Mouse (Mus musculus) neutrophil, adult 5-6 weeks (primary cell): ENCODE measurements at regions not wholly inside any gene's neighbourhood (a gene's known extent, or its start where the extent isn't known, plus 50 kb on each side); places are given as distances from the start of the nearest gene placed in this dataset.

Source experiments
- ATAC-seq: fragments of 151-379, 151-347 bp; 2 replicates; pipeline ENCODE4 v1.8.0; 2017; ENCODE audit warnings: mild to moderate bottlenecking, moderate TSS enrichment; ENCODE audit not compliant: insufficient number of reproducible peaks, poor library complexity, low FRiP score, severe bottlenecking; ENCODE audit errors: extremely low read depth

DNA sequence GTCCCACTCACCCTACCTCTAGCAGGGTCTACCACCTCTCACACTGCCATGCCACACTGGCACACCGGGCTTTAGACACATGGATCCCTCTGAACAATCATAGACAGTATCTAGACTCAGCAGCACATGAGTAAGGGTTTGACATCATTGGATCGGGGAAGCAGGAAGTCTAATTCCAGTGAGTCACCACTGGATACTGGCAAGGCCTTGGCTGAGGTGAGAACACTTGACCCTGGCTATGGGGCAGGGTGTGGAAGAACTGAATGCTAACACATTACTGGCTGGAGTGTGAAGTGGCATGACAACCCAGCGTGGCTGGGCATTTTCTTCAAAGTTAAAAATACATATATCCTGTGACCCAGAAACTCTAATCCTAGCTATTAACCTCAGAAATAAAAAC lies 114.4 kb downstream of the H2afy start:
- ATAC-seq = no peak

DNA sequence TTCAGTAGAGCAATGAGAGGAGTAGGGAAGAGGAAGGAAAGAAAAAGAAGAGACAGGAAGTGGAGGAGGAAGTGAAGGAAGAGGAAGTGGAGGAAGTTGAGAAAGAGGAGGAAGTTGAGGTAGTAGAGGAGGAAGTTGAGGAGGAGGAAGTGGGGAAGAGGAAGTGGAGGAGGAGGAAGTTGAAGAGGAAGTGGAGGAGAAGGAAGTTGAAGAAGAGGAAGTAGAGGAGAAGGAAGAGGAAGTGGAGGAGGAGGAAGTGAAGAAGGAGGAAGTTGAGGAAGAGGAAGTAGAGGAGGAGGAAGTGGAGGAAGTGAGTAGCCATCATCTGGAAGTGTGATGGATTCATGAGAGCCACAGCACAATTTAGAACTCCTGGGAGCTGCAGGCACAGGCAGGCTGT lies 122.2 kb downstream of the H2afy start:
- peak; percentile 78 for ATAC-seq

DNA sequence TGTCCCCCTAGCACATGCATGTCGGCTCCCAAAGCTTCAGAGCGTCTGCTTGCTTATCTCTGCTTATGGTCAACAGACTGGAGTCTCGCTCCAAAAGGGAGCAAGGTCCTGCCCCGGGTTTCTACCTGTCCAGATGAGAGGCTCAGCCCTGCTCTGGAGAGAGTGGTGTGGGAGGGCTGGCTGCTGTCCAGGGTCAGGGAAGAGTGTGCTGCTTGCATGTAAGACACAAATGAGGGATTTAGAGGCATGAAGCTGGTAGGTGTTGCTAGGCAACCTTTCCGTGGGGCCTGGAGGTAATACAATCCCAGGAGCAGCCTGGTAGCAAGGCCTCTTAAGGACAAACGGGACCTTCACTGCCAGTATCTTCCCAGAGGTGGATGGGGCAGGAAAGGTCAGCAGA lies 125.7 kb downstream of the H2afy start:
- no peak for ATAC-seq

DNA sequence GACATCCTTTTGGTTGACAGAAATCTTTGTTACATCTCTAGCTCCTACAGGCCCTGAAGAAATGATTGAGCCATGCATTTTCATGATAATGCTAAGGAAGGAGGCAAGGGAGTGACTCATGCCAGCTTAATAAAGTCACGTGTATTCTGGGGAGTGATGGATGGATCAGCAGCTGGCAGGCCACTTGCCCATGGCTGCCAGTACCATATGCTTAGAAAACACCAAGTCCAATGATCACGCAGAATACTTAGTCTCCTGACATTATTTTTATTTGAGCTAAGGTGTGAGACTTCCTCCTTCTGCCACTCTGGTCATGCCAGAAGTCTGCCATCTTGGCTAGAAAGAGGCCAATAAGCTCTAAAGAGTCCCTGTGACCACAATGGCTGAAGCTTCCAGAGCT lies 129.3 kb downstream of the H2afy start:
- ATAC-seq = no peak

DNA sequence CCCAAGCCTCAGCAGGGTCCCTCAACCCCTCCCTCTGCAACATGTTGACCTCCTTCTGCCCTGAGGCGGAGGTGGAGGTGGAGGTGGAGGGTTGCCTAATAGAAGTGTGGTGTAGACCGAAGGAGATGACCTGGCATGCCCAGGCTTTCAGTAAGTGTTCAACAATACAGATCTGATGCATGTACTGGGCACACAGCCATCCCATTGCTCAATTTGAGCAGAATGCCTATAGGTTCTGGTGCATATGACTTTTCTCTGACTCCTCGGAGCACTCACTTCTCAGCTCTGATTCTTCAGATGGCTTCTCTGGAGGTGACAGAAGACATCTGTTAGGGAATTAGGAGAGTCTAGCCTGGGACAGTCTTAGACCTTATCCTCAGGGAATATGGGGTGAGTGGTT lies 130.4 kb downstream of the H2afy start:
- ATAC-seq = no peak

DNA sequence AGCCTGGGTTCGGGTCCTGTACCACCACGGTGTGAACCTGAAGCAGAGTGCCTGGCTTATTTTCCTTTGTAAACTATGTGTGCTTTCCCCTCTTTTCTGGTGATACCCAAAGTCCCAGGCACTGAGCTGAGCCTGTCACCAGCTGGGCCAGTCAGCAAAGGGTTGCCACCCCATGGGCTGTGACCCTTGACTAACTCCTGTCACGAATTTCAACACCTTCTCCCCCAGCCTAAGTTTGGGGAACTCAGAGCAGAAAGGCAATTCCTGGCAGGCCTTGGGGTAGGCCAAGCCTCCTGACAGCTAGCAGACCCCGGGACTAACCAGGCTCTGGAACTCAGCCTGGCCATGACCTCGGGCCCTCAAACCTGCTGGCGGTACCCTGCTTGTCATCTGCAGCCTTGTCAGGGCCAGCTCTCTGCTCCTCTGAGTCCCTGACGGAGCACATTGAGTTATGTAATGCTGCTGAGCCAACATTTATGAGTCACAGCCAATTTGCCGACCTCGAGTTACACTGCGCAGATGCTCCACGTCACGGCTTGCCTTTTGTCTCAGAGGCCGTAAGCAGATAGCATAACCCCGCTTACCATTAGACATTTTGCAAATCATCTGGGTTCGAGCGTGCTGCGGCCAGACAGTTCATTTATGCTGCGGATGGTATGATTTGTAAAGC lies 132.3 kb downstream of the H2afy start:
- ATAC-seq = 0 out of 2 replicates have a peak, but pooled peaks have one; percentile 28

DNA sequence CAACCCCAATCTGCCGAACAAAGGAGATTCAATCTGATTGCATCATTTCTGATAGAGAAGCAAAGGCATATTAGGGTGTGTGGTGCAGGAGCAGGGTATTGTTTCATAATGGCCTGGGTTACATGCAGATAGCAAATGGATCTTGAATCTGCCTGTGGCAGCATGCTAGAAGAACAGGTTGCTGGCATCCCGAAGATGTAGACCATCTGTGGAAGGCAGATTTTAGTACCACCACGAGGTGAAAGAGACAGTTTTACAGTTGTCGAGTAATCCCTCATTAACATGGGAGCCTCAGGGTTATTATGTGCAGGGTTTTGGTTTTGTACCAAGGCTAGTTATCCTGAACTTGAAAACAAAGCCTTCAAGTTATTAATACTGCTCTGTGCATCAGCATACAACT lies 140.9 kb downstream of the H2afy start:
- ATAC-seq = no peak

DNA sequence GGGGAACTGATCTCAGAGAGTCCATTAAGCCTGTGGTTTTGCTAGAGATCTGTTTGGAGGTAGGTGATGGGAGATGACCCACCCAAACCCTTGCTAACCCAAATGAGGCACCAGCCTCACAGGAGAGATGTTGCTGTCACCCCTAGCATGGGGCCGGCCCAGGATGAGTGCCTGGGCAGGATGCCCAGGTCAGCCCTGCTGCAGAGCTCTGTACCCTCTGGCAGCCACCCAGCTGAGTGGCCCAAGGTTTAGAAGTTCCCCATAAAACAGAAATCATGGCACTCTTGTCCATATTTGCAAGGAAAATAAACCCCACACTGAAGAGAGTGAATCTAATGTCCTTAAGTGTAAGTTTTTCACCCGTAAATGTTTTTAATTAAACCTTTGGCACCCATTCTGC lies 141.7 kb downstream of the H2afy start:
- no peak for ATAC-seq

DNA sequence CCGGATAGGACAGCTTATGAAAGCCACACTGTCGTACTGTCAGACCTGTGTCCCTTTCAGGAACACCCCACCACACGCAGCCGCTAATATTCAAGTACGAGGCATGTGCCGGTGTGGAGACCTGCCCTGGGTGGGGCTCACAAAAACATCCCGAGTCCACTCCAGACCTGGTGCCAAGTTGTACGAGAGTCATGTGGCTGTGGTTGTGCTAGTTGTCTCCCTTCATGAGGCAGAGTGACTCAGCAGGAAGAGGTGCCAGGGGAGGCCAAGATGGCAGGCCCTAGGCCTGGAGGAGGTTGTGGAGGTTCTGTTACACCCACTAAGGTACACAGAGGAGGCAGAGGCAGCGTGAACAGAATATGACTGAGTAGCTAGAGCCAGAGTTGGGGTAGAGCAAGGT lies 143.5 kb downstream of the H2afy start:
- ATAC-seq = no peak

DNA sequence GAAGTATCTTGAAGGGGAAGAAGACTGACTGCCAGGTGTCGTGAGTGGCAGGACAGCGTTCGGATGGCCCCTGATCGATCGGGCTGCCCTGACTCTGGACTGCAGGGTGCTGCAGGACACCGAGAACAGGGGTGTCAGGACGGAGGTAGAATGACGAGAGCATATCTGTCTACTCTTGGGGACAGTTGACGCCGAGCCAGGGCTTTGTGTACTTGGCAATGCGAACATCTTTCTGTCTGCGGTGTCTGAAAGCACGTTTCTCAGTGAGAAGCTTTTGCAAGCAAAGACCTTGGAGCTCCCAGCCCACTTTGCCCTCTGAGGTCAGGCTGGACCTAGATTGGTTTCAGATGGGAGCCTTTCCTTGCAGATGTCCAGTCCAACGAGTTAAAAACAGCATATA lies 144.9 kb downstream of the H2afy start:
- ATAC-seq = no peak

DNA sequence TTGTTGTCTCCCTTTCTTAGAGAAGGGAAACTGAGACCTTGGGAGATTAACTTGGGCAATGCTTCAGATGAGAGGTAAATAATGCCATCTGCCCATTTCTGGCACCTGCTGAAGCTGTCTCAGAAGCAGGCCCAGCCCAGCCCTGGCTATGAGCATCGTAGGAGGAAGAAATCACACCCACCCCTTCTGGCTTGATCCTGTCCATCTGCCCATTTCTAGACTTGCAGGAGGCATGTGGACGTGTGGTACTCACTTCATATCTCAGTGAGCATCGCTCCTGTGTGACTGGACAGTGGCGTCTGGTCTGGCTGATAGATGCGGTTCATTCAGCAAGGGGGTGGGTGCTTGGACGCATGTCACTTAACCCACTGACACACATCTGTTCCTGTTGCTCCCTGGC lies 146.0 kb downstream of the H2afy start:
- no peak for ATAC-seq

DNA sequence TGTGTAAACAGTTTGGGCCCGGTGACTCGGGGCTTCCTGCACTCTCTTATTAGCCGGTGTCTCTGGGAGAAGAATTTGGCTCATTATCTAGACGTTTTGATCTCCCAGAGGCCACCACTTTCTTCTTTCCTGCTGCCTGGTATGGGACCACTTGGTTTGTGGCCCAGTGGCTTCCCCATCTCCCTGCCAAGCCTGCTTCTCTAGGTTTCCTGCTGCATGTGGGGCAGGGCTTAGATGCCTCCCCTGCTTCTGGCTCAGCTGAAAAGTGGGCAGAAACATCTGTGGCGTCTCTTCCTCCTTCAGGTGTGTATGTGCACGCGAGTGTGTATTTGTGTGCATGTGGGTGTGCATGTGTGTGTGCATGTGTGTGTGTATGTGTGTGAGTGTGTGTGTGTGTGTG lies 146.8 kb downstream of the H2afy start:
- ATAC-seq = no peak

DNA sequence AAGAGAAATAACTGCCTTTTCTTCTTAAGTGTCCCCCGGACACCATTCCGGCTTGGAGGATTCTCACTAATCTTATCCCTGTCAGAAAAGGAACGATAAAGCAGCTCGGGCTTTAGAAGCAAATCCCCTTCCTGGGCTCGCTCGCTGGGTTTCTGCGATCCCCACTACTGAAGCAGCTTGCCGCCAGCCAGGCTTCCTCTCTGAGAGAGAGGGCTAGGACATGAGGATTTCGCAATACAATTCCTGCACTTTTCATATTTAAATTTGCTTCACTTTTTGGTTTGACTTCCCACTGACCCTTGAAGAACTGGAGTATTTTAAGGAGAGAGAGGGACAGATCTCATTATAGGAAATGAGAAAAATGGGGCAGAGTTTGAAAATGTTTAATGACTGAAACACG lies 149.4 kb upstream of the Pitx1 start:
- ATAC-seq = no peak

DNA sequence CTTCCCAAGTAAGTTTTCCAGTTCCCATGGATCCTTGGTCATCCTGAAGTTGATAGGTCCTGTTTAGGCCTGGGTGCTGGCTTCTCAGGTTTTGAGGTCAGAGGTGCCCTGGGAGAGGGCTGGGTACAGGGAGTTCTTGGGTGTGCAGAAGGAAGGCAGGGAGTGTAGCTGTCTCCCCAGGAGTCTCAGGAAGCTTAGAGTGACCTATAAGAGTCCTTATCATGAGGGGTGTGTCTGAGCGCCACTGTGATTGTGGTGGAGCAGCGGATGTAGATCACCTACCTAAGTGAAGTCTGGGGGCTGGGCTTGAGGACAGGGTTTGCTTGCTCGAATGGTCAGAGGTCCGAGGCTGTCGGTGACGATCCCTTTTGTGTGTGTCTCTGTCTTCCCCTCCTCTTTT lies 148.8 kb upstream of the Pitx1 start:
- ATAC-seq = no peak

DNA sequence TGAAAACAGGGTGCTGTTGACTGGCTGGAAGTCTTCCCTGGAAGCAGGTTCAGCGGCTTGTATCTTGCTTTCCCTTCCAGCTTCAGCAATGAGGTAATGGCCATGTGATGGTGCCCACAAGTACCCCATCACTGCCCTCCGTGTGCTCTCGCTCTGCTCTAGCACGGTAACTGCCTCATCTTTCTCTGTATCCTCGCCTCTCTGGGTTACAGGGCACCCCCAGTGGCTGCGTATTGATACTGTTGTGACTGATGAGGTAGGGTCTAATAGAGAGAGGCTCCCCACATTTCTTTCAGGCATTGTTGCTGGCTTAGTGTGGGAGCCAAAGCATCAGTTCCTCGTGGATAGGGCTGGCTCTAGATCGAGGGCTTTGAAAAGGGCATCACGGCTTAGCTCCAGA lies 147.9 kb upstream of the Pitx1 start:
- no peak for ATAC-seq

DNA sequence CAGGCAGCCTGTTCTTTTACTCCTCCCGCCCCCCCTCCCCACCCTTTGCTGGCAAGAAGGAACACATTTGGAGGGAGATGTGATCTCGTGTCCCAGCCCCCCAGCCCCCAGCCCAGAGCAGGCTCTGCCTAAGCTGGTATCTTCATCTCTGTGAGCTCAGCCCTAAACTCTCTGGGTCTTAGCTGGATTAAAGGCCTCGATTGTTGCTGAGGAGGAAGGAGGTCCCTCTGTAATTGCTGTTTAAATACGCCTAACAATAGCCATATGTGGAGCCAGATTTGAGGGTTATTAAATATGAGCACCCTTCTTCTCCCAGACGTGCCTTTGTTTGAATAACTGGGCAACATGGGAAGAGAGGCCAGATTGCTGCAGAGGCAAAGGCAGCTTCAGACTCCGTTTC lies 145.0 kb upstream of the Pitx1 start:
- ATAC-seq = no peak

DNA sequence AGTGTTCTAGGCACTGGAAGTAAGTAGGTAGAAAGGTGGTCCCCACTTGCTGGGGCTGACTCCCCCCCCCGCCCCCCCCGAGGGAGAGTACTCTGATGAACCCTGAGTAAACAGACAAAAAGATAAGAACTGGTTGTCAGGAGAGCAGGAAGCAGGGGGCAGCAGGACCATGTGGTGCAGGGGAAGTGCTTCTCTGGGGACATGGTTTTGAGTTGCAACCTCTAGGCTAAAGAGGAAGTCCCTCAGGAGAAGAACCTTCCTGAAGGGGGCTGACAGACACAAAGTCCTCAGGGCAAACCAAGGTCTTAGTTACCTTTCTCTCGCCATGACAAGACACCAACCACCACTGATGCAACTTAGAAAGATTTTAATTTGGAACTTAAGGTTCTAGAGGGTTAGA lies 141.9 kb upstream of the Pitx1 start:
- ATAC-seq = no peak

DNA sequence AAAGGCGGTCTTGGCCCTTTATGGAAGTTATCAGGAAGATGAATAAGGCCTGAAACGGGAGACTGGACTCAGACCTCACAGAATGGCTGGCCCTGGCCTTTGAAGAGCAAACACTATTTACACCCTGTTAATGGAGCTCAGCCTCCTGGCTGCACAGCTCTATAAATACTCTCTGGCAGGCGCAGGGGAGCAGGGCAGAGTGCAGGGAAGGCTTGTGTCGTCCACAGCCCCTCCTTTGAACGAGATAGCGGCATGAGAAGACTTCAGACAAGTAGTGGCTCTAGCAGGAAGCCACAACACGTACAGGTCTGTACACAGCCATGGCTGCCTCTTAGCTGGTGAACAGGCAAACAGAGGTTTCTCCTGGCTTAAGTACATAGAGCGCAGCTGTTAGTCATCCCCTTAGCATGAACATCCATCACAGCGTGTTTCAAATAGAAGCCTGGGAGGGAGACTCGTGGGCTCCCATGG lies 141.0 kb upstream of the Pitx1 start:
- ATAC-seq = no peak

DNA sequence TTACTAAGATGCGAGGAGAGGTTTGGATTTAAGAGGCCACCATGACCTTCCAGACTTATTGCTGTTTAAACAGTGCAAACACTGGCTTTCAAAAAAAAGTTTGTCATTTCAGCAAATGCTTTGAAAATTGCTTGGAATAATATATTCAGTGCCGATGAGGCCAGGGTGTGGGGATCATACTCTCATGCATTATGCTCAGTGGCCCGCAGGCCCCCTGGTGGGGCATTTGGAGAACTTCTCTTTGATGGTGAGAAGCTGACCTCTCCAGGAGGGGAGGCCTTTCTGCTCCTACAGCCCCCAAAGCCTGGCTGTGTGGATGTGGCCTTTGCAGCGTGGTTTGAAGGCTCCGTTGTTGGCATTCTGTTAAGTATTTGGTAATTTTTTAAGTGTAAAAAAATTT lies 138.1 kb upstream of the Pitx1 start:
- no peak for ATAC-seq

DNA sequence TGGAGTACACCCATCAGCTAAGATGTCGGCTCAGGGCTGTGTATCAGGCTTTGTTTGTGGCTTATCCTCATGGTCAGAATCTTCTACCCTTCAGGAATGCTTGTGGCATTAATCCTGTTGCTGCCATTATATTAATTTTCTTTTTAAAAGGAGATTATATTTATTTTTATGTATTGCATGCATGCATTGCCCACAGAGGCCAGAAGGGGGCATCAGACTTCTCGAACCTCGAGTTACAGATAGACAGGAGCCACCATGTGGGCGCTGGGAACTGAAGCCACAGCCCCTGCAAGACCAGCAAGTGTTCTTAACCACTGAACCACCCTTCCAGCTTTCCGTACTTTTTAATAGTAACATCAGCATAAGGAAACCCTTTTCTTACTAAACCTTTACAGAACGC lies 134.7 kb upstream of the Pitx1 start:
- no peak for ATAC-seq

DNA sequence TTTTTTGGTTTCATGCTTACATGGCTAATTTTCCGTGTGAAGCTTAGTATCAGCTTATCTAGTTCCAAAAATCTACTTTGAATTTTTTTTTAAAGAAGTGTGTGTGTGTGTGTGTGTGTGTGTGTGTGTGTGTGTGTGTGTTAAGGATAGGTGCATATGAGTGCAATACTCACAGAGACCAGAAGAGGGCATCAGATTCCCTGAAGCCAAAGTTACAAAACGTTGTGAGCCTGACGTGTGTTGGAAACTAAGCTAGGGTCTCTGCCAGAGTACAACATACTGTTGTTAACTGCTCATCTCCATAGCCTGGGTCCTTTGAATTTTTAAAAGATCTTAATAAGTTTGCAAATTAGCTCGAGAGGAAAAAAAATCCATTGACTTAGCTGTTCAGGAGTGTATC lies 133.5 kb upstream of the Pitx1 start:
- ATAC-seq = no peak
